Comparison of ENCODE assay signal across 14 mouse cellular contexts in genomic region chr8:125609737-125610136, GRCm38 (mm10).
"Had no signal": no experiment of that assay in that cellular context is flagged by ENCODE, and none has a peak within 500 bp of the region (broad histone marks: within the 10 kb centered on the region; RNA-seq: fewer than 3 reads in every experiment).

No protein-coding gene starts in this region.

- H3K9ac ChIP-seq: limb, embryonic 15.5 days; liver, embryonic 12.5 days; liver, embryonic 14.5 days; midbrain, embryonic 12.5 days; neural tube, embryonic 12.5 days; stomach, embryonic 15.5 days had no signal

- ATAC-seq: liver, embryonic 12.5 days had no signal

- H3K27ac ChIP-seq: limb, embryonic 15.5 days; liver, embryonic 12.5 days; liver, embryonic 14.5 days; midbrain, embryonic 10.5 days; midbrain, embryonic 12.5 days; neural tube, embryonic 12.5 days; stomach, embryonic 15.5 days; stomach, postnatal 0 days had no signal

- H3K27me3 ChIP-seq: limb, embryonic 15.5 days; liver, embryonic 12.5 days; midbrain, embryonic 12.5 days; neural tube, embryonic 12.5 days; stomach, embryonic 15.5 days had no signal

- H3K9me3 ChIP-seq: limb, embryonic 15.5 days; liver, embryonic 12.5 days; midbrain, embryonic 10.5 days; midbrain, embryonic 12.5 days; neural tube, embryonic 12.5 days; stomach, embryonic 15.5 days had no signal

- DNase-seq: midbrain, embryonic 14.5 days; retina, postnatal 1 day; right cerebral cortex, adult 18-20 months; thymus, adult 2 months; thymus, postnatal 25 days; thymus, postnatal 4 days had no signal

- H3K4me1 ChIP-seq: liver, embryonic 12.5 days; neural tube, embryonic 12.5 days had no signal

- H3K4me3 ChIP-seq: limb, embryonic 15.5 days; liver, embryonic 12.5 days; midbrain, embryonic 10.5 days; midbrain, embryonic 12.5 days; neural tube, embryonic 12.5 days; stomach, embryonic 15.5 days had no signal

- H3K36me3 ChIP-seq: limb, embryonic 15.5 days; liver, embryonic 12.5 days; midbrain, embryonic 10.5 days; midbrain, embryonic 12.5 days; neural tube, embryonic 12.5 days; stomach, embryonic 15.5 days had no signal

- H3K4me2 ChIP-seq: limb, embryonic 15.5 days; liver, embryonic 12.5 days; midbrain, embryonic 12.5 days; neural tube, embryonic 12.5 days; stomach, embryonic 15.5 days had no signal
